In genomic region chr12:24975115-24975733, GRCm38 (mm10) we compare ENCODE assay signal across 8 mouse cellular contexts. TPM values are rescaled to one million over a fixed set of nuclear protein-coding genes. Genes with fewer than 3 reads are reported as not detected.
DNase-seq lines count a peak whose midpoint lies in the region; ATAC-seq lines count a peak whose summit lies in the region.

No protein-coding gene starts in this region.

- peak overlapping the region; percentile 66 for H3K9ac ChIP-seq in hindbrain, embryonic 15.5 days

- under 1% methylated on average over 31 of the region's 31 CpGs for WGBS in hindbrain, embryonic 15.5 days

- H3K4me2 ChIP-seq in hindbrain, embryonic 15.5 days = peak overlapping the region; percentile 53

- no peaks in the 10 kb centered on the region for H3K27me3 ChIP-seq in hindbrain, embryonic 15.5 days

- 0 out of 2 replicates have a peak, but pooled peaks cover 5% of the 10 kb centered on the region for H3K36me3 ChIP-seq in hindbrain, embryonic 15.5 days

- DNase-seq in adipocyte (ENCODE audit: low spot score) = peak; percentile 81
- DNase-seq in cerebellum, postnatal 4 days (ENCODE audit: low spot score in 2 of 2) = peak; percentile 27 to 68
- DNase-seq in frontal cortex, postnatal 36 days (ENCODE audit: low spot score in 2 of 2) = peak; percentile 71 to 82
- DNase-seq in layer of hippocampus, postnatal 25 days (ENCODE audit: extremely low spot score in 1 of 2, low spot score in 1 of 2) = peak; percentile 56 to 58
- DNase-seq in lung, postnatal 10 days = peak; percentile 81
- DNase-seq in ovary, postnatal 14 days (ENCODE audit: low spot score) = peak; percentile 49
- peak; percentile 68 for DNase-seq in thymus, postnatal 25 days

- H3K27ac ChIP-seq in hindbrain, embryonic 15.5 days (replicated peaks) = peak overlapping the region; percentile 89

- H3K4me3 ChIP-seq in hindbrain, embryonic 15.5 days = peak overlapping the region; percentile 61

- ATAC-seq in hindbrain, embryonic 15.5 days (ENCODE audit: low FRiP score, low read depth) = peak; percentile 81

- H3K4me1 ChIP-seq in hindbrain, embryonic 15.5 days (replicated peaks) = peaks cover 30% of the 10 kb centered on the region

- no peaks in the 10 kb centered on the region for H3K9me3 ChIP-seq in hindbrain, embryonic 15.5 days

RNA-seq across cellular contexts. Expression of gene Kidins220, which starts 0.5 kb away (rescaled TPM):
- 127 and 140 TPM in 2 replicates for polyA plus RNA-seq in hindbrain, embryonic 15.5 days (2015; fragmentation: Nextera tagmentation; extraction: Ambion mirVana)
- 100 to 1,000 TPM; 305 to 349 TPM for total RNA-seq in layer of hippocampus, postnatal 25 days (2021)

Comparison
In these comparisons a context has a peak if more than half of its experiments do, and no peak if none do; other contexts are left out.
1. Peak in every context shown above with its lines: DNase-seq, ATAC-seq, H3K4me3 ChIP-seq and H3K27ac ChIP-seq.